In genomic region chr19:5807740-5808139, GRCm38 (mm10) we compare ENCODE assay signal across 11 mouse cellular contexts. TPM values are rescaled to one million over a fixed set of nuclear protein-coding genes. Genes with fewer than 3 reads are reported as not detected.
DNase-seq lines count a peak whose midpoint lies in the region; ATAC-seq and TF ChIP-seq lines count a peak whose summit lies in the region.
"Had no signal": no experiment of that assay in that cellular context is flagged by ENCODE, and none has a peak within 500 bp of the region (broad histone marks: within the 10 kb centered on the region; RNA-seq: fewer than 3 reads in every experiment).

No protein-coding gene starts in this region.

- DNase-seq in hindbrain, embryonic 11.5 days (ENCODE audit: low spot score), result no peak
- no peak for DNase-seq in midbrain, embryonic 10.5 days (ENCODE audit: low spot score)
- DNase-seq in midbrain, postnatal 0 days (ENCODE audit: low spot score), result no peak
- DNase-seq in yolk sac, embryonic 10.5 days (ENCODE audit: low spot score), result no peak
- DNase-seq: cerebellum, adult 2 months; forebrain, postnatal 0 days; thymus, postnatal 25 days had no signal

- no peaks in the 10 kb centered on the region for H3K9me3 ChIP-seq in hindbrain, embryonic 11.5 days (ENCODE audit: control insufficient read depth, low read length)
- H3K9me3 ChIP-seq in hindbrain, embryonic 16.5 days (ENCODE audit: control insufficient read depth, low read length), result no peaks in the 10 kb centered on the region
- H3K9me3 ChIP-seq in midbrain, embryonic 10.5 days (replicated peaks), result no peaks in the 10 kb centered on the region
- no peaks in the 10 kb centered on the region for H3K9me3 ChIP-seq in midbrain, postnatal 0 days (ENCODE audit: low read length)
- no peaks in the 10 kb centered on the region for H3K9me3 ChIP-seq in intestine, embryonic 16.5 days (ENCODE audit: control insufficient read depth, low read length)
- no peaks in the 10 kb centered on the region for H3K9me3 ChIP-seq in stomach, embryonic 15.5 days

- H3K36me3 ChIP-seq in hindbrain, embryonic 11.5 days (ENCODE audit: control insufficient read depth, insufficient read depth, low read length), result no peaks in the 10 kb centered on the region
- H3K36me3 ChIP-seq in hindbrain, embryonic 16.5 days (ENCODE audit: control insufficient read depth, insufficient read depth, low read length), result no peaks in the 10 kb centered on the region
- no peaks in the 10 kb centered on the region for H3K36me3 ChIP-seq in midbrain, embryonic 10.5 days
- H3K36me3 ChIP-seq in midbrain, postnatal 0 days (ENCODE audit: insufficient read depth, low read length), result no peaks in the 10 kb centered on the region
- no peaks in the 10 kb centered on the region for H3K36me3 ChIP-seq in intestine, embryonic 16.5 days (ENCODE audit: control insufficient read depth, insufficient read depth, low read length)
- no peaks in the 10 kb centered on the region for H3K36me3 ChIP-seq in stomach, embryonic 15.5 days

- H3K9ac ChIP-seq in hindbrain, embryonic 11.5 days (ENCODE audit: low read depth, low read length), result no peak overlapping the region
- no peak overlapping the region for H3K9ac ChIP-seq in hindbrain, embryonic 16.5 days (ENCODE audit: low read depth, low read length)
- H3K9ac ChIP-seq in midbrain, postnatal 0 days (replicated peaks; ENCODE audit: low read length, poor library complexity, severe bottlenecking), result no peak overlapping the region
- no peak overlapping the region for H3K9ac ChIP-seq in intestine, embryonic 16.5 days (ENCODE audit: low read depth, low read length)
- H3K9ac ChIP-seq in stomach, embryonic 15.5 days, result no peak overlapping the region
- H3K9ac ChIP-seq: forebrain, postnatal 0 days had no signal

- WGBS in hindbrain, embryonic 11.5 days, result 62% methylated on average over 2 of the region's 3 CpGs
- 78% methylated on average over 3 of the region's 3 CpGs for WGBS in hindbrain, embryonic 16.5 days
- 64% methylated on average over 3 of the region's 3 CpGs for WGBS in midbrain, embryonic 10.5 days
- 69% methylated on average over 3 of the region's 3 CpGs for WGBS in midbrain, postnatal 0 days
- 78% methylated on average over 2 of the region's 3 CpGs for WGBS in intestine, embryonic 16.5 days
- 80% methylated on average over 3 of the region's 3 CpGs for WGBS in stomach, embryonic 15.5 days

- ATAC-seq in hindbrain, embryonic 11.5 days (ENCODE audit: low FRiP score), result no peak
- no peak for ATAC-seq in hindbrain, embryonic 16.5 days
- ATAC-seq in midbrain, postnatal 0 days (ENCODE audit: low FRiP score), result no peak
- ATAC-seq in intestine, embryonic 16.5 days, result no peak
- no peak for ATAC-seq in stomach, embryonic 15.5 days (ENCODE audit: insufficient read depth, low FRiP score, low read depth)
- no peak for ATAC-seq in monocyte, adult 5-6 weeks (replicated peaks; ENCODE audit: insufficient number of reproducible peaks, low FRiP score, low TSS enrichment, poor library complexity, severe bottlenecking)
- ATAC-seq: forebrain, postnatal 0 days had no signal

- H3K4me3 ChIP-seq in hindbrain, embryonic 11.5 days (ENCODE audit: low read depth, low read length), result no peak overlapping the region
- H3K4me3 ChIP-seq in hindbrain, embryonic 16.5 days (ENCODE audit: low read length), result no peak overlapping the region
- H3K4me3 ChIP-seq in midbrain, embryonic 10.5 days, result no peak overlapping the region
- no peak overlapping the region for H3K4me3 ChIP-seq in midbrain, postnatal 0 days (ENCODE audit: low read depth, low read length)
- H3K4me3 ChIP-seq in intestine, embryonic 16.5 days (ENCODE audit: low read length), result no peak overlapping the region
- no peak overlapping the region for H3K4me3 ChIP-seq in stomach, embryonic 15.5 days (replicated peaks)

- no peak overlapping the region for H3K4me2 ChIP-seq in hindbrain, embryonic 11.5 days (replicated peaks; ENCODE audit: low read depth, low read length)
- H3K4me2 ChIP-seq in hindbrain, embryonic 16.5 days (ENCODE audit: low read length), result no peak overlapping the region
- H3K4me2 ChIP-seq in midbrain, postnatal 0 days (ENCODE audit: low read depth, low read length, poor library complexity, severe bottlenecking), result no peak overlapping the region
- no peak overlapping the region for H3K4me2 ChIP-seq in intestine, embryonic 16.5 days (ENCODE audit: low read depth, low read length)
- H3K4me2 ChIP-seq in stomach, embryonic 15.5 days, result no peak overlapping the region

- H3K4me1 ChIP-seq in hindbrain, embryonic 11.5 days (replicated peaks; ENCODE audit: control insufficient read depth, insufficient read depth, low read length), result peaks cover 28% of the 10 kb centered on the region
- H3K4me1 ChIP-seq in hindbrain, embryonic 16.5 days (ENCODE audit: control insufficient read depth, insufficient read depth, low read depth, low read length), result peaks cover 56% of the 10 kb centered on the region
- peaks cover 94% of the 10 kb centered on the region for H3K4me1 ChIP-seq in midbrain, embryonic 10.5 days
- peaks cover 28% of the 10 kb centered on the region for H3K4me1 ChIP-seq in midbrain, postnatal 0 days (ENCODE audit: insufficient read depth, low read length)
- H3K4me1 ChIP-seq in intestine, embryonic 16.5 days (ENCODE audit: control insufficient read depth, insufficient read depth, low read length), result peaks cover 78% of the 10 kb centered on the region
- H3K4me1 ChIP-seq in stomach, embryonic 15.5 days, result peaks cover 79% of the 10 kb centered on the region

- no peaks in the 10 kb centered on the region for H3K27me3 ChIP-seq in hindbrain, embryonic 11.5 days (ENCODE audit: control insufficient read depth, insufficient read depth, low read length)
- no peaks in the 10 kb centered on the region for H3K27me3 ChIP-seq in hindbrain, embryonic 16.5 days (replicated peaks; ENCODE audit: control insufficient read depth, insufficient read depth, low read length)
- H3K27me3 ChIP-seq in midbrain, embryonic 10.5 days (ENCODE audit: low read depth, poor library complexity, severe bottlenecking), result no peaks in the 10 kb centered on the region
- H3K27me3 ChIP-seq in midbrain, postnatal 0 days (ENCODE audit: insufficient read depth, low read length), result no peaks in the 10 kb centered on the region
- no peaks in the 10 kb centered on the region for H3K27me3 ChIP-seq in intestine, embryonic 16.5 days (replicated peaks; ENCODE audit: control insufficient read depth, insufficient read depth, low read length)
- H3K27me3 ChIP-seq in stomach, embryonic 15.5 days (replicated peaks), result no peaks in the 10 kb centered on the region

- no peak for TF ChIP-seq CTCF in midbrain, postnatal 0 days (IDR thresholded peaks at IDR 0.05)

- H3K27ac ChIP-seq in hindbrain, embryonic 11.5 days (ENCODE audit: low read depth, low read length), result 0 out of 2 replicates have a peak overlapping the region, but pooled peaks have one; percentile 87
- H3K27ac ChIP-seq in hindbrain, embryonic 16.5 days (ENCODE audit: low read depth, low read length), result no peak overlapping the region
- peak overlapping the region; percentile 88 for H3K27ac ChIP-seq in midbrain, embryonic 10.5 days (replicated peaks)
- H3K27ac ChIP-seq in midbrain, postnatal 0 days (ENCODE audit: low read depth, low read length), result no peak overlapping the region
- H3K27ac ChIP-seq in intestine, embryonic 16.5 days (ENCODE audit: low read length), result peak overlapping the region; percentile 87
- H3K27ac ChIP-seq in stomach, embryonic 15.5 days, result peak overlapping the region; percentile 99; the same call in 1 of the 2 replicates

RNA-seq across cellular contexts. Expression of gene Scyl1, which starts 36.5 kb away (rescaled TPM):
- 47.2 and 55.7 TPM in 2 replicates for polyA plus RNA-seq in hindbrain, embryonic 11.5 days (2014; fragmentation: Nextera tagmentation; extraction: Ambion mirVana)
- polyA plus RNA-seq in hindbrain, embryonic 16.5 days (2015; fragmentation: Nextera tagmentation; extraction: Ambion mirVana), result 83.2 and 93.9 TPM in 2 replicates
- polyA plus RNA-seq in midbrain, embryonic 10.5 days (2016; fragmentation: Nextera tagmentation; extraction: Ambion mirVana), result 68.3 and 71.3 TPM in 2 replicates
- 95.2 and 108 TPM in 2 replicates for total RNA-seq in midbrain, postnatal 0 days (2014; rRNA removed)
- 84.2 and 85.8 TPM in 2 replicates for polyA plus RNA-seq in midbrain, postnatal 0 days (2015; fragmentation: Nextera tagmentation; extraction: Ambion mirVana)
- 58.9 and 64.3 TPM in 2 replicates for polyA plus RNA-seq in intestine, embryonic 16.5 days (2015; fragmentation: Nextera tagmentation; extraction: Ambion mirVana)
- 63.6 and 68.9 TPM in 2 replicates for polyA plus RNA-seq in stomach, embryonic 15.5 days (2015; fragmentation: Nextera tagmentation; extraction: Ambion mirVana)
- total RNA-seq in monocyte, adult 5-6 weeks (2017), result 37.3 to 55.9 TPM (median 44.9 TPM) in 3 replicates

Comparison
In these comparisons a context has a peak if more than half of its experiments do, and no peak if none do; other contexts are left out.
1. H3K27ac ChIP-seq: peak in hindbrain, embryonic 11.5 days (single experiment), midbrain, embryonic 10.5 days (single experiment), intestine, embryonic 16.5 days (single experiment) and stomach, embryonic 15.5 days (single experiment); none in hindbrain, embryonic 16.5 days (single experiment) and midbrain, postnatal 0 days (single experiment).